Mouse (Mus musculus) right cerebral cortex, postnatal 4 days (tissue): ENCODE data around the gene Syde2.

Experiments
- DNase-seq: peaks from one replicate; pipeline ENCODE4 v3.0.0-alpha.2; 2022

Syde2 gene

DNA sequence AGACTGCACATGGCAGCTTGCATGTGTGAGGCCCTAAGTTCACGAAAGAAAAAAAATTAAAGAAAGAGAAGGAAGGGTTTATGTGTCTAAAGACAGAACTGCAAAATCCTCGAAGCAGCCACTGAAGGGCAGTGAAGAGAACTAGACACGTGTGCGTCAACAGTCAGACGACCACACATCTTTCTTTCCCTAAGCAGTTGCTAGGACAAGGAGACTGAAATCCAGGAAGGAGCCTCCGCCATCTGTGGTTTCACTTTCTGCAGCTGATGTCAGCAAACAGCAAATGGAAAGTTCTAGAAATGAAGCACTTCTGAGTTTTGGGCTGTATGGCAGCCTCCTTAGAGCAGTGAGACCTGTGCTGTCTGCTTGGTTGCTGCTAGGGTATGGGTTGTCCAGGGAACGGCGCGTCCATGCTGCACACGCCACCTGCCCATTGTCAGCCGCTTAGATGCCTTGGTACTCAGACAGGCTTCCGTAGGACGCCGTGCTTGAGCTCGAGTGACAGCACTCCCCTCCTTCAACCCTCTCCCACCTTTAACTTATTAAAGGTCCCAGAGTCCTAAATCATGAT is 71.8 kb downstream of the Syde2 start:
- DNase-seq: no peak

DNA sequence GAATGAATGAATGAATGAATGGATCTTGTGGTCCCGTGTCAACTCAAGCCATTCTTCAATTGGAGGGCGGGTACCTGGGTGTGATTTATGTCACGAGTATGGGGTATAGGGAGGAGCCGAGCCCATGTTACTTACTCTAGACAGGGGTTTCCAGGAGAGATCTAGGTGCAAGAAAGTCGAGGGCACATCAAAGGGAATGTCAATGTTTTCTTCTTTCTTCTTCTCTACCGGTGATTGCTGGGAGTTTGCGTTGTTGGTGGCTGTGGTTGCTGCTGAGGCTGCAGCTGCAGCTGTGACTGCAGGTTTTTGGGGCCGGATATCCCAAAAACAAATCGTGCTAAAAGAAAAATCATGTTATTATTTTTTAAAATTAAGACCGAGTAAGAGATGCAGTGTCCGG is 75.5 kb downstream of the Syde2 start:
- DNase-seq: no peak

DNA sequence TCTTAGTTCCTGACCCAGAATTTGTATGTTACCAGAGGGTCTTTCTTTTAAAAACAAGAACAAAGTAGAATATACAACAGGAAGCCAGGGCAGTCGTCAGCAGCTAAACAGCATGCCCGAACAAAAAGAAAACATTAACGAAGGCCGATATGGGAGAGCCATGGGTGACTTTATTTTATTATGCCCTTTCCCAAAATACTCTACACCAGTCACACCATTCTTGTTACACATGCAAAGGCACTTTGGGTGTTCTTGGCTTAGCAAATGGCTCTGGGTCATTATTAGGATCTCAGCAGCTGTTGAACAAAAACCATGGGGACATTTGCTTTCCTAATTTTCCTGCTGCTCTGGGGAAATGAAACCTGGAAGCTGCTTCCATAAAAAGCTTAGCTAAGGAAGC is 81.6 kb downstream of the Syde2 start:
- DNase-seq: no peak
